Mouse (Mus musculus) stomach, embryonic 16.5 days (tissue): ENCODE results near the gene Mrps15. TPM values are rescaled to one million over a fixed set of nuclear protein-coding genes. Genes with fewer than 3 reads are reported as not detected.

ENCODE experiments used
- ATAC-seq: fragments of 200-750 bp; cut with Nextera tagmentation; 2 replicates; pipeline ENCODE4 v1.8.0; 2017; ENCODE audit warnings: moderate number of reproducible peaks, moderate TSS enrichment; ENCODE audit not compliant: insufficient read depth, low FRiP score
- H3K27ac ChIP-seq: fragments of 300-500 bp; sonication (generic); 2 replicates; pipeline ENCODE4 v1.5.1; 2014; ENCODE audit warnings: low read length
- H3K27me3 ChIP-seq: fragments of 300-500 bp; sonication (generic); 2 replicates; pipeline ENCODE4 v1.6.1; 2014; ENCODE audit warnings: low read length, control low read depth, mixed read lengths; ENCODE audit not compliant: control insufficient read depth, insufficient read depth
- H3K36me3 ChIP-seq: fragments of 300-500 bp; sonication (generic); 2 replicates; pipeline ENCODE4 v1.6.1; 2014; ENCODE audit warnings: low read length; ENCODE audit not compliant: control insufficient read depth, insufficient read depth
- H3K4me1 ChIP-seq: fragments of 300-500 bp; sonication (generic); 2 replicates; pipeline ENCODE4 v1.6.1; 2014; ENCODE audit warnings: low read length, control low read depth, mixed read lengths; ENCODE audit not compliant: control insufficient read depth, insufficient read depth
- H3K4me2 ChIP-seq: fragments of 300-500 bp; sonication (generic); 2 replicates; pipeline ENCODE4 v1.6.1; 2014; ENCODE audit warnings: low read depth, low read length, mixed read lengths
- H3K4me3 ChIP-seq: fragments of 300-500 bp; sonication (generic); replicated peaks from 2 replicates; pipeline ENCODE4 v1.5.1; 2014; ENCODE audit warnings: mild to moderate bottlenecking, low read length
- H3K9ac ChIP-seq: fragments of 300-500 bp; sonication (generic); 2 replicates; pipeline ENCODE4 v1.6.1; 2014; ENCODE audit warnings: low read length
- H3K9me3 ChIP-seq: fragments of 300-500 bp; sonication (generic); replicated peaks from 2 replicates; pipeline ENCODE4 v1.6.1; 2016; ENCODE audit warnings: low read length, control low read depth; ENCODE audit not compliant: control insufficient read depth
- WGBS: fragments of 180-500 bp; shearing (Covaris S2); extraction: QIAGEN DNeasy Blood & Tissue Kit; methylation state at CpG from one replicate; pipeline ENCODE4 v1.1.7; 2014; 5-methylcytosine and 5-hydroxymethylcytosine counted together
- polyA plus RNA-seq: library from polyadenylated mRNA; unstranded; fragments of >200 nt; fragmentation: Nextera tagmentation; extraction: Ambion mirVana; gene quantifications from 2 replicates; pipeline ENCODE4 v1.2.1, GENCODE M21; 2015

The Mrps15 gene
- polyA plus RNA-seq, 1 experiment from 2014 or later: 131 TPM

DNA sequence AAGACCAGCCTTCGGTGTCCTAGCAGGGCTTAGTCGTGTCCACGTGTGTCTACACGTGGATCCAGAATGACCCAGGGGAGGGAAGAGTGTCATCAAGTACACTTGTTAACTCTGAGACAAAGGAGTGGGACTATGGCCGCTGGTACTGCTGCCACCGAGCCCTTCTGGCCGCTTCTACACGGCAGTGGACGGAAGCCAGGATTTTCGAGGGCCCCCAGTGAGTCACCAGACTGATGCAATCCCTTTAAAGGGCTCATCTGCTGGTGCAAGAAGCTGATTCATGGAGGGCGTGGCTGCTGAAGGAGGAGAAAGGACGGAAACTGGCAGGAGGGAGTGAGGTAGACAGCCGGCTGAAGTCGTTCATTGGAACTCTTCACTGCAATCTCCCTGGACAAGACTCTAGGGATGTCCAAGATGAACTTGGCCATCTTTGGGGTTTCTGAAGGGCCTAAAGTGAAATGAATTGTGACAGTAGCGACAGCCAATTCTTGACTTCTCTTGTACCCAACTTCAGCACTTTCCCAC is 56.4 kb downstream of the Mrps15 start:
- H3K4me1 ChIP-seq: peaks cover 43% of the 10 kb centered on the region
- peaks cover 4% of the 10 kb centered on the region; the same call in 1 of the 2 replicates for H3K36me3 ChIP-seq
- ATAC-seq: peak; percentile 83
- H3K4me3 ChIP-seq: peak overlapping the region; percentile 82
- H3K9me3 ChIP-seq: no peaks in the 10 kb centered on the region
- peak overlapping the region; percentile 96 for H3K27ac ChIP-seq
- H3K27me3 ChIP-seq: no peaks in the 10 kb centered on the region
- WGBS: 2% methylated on average over 15 of the region's 15 CpGs
- peak overlapping the region; percentile 88 for H3K4me2 ChIP-seq
- peak overlapping the region; percentile 63 for H3K9ac ChIP-seq

DNA sequence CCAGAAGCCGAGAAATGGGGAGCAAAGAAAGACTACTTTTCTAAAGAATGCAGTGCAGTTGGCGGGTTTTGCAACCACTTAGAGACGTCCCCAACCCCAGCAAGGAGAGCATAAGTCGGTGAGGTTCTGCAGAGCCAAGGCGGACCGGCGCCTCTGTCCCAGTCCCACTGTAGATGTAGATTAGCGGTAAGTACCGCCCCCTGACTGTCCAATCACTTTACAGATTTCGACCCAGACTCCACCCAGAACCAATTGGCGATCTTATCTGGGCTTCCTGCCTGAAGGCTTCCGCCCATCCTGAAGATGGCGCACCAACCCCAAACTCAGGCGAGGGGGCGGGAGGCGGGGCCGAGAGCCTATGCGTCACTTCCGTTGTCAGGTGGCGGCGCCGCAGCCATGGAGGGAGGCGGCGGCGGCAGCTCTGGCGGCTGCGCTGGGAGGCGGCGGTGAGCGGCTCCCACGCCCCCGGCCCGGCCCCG is 56.9 kb downstream of the Mrps15 start, which contains the start of gene Stk40:
Gene Stk40 (plus strand): TSS at position 368 of the 479 bp plus-strand sequence.
- H3K9me3 ChIP-seq: no peaks in the 10 kb centered on the region

DNA sequence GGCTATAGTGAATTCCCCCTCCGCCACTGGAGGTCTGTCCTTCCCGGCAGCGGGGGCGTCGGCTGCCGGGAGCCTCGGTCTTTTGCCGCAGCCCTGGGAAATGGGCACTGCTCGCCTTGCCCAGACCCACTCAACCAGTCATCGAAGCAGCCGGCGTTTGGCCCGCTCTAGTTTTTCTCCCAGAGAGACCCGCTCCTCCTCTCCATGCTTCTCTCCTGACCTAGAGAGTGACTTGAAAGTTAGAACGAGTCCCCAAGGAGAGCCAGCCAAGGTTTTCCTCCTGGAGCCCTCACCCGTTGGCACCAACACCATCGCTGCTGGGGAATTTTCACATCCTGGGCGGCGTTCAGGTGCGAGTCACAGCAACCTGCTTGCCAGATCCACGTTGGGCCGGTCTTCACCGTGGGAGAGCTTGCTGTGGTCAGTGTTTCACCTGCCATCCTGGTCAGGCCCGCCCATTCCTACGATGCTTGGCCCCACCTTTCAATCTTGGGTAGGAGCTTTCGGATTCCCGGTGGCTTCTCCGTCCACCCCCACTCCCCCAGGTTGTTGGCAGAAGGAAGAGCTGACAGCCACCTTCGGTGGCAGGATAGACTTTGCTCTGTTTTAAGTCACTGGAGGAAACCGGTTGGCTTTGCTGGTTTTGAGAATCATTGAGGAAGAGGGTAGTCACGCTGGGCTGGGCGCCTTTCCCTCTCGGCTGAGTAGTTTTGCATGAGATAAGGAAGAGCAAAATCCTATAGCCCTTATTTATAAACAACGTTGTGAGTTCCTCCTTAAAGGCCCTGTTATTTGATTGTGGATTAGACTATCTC is 57.7 kb downstream of the Mrps15 start:
- Histone ChIP-seq H3K4me1 (peaks cover 45% of the 10 kb centered on the region), H3K9me3 (no peaks in the 10 kb centered on the region), H3K36me3 (no peaks in the 10 kb centered on the region), H3K4me2 (peak overlapping the region; percentile 85), H3K27me3 (no peaks in the 10 kb centered on the region), H3K27ac (peak overlapping the region; percentile 62), H3K9ac (peak overlapping the region; percentile 91), H3K4me3 (peak overlapping the region; percentile 82)
- ATAC-seq: peak; percentile 1; the same call in 1 of the 2 replicates
- WGBS: 2% methylated on average over 33 of the region's 34 CpGs

More for the DNA sequence above, 56.9 kb downstream of the Mrps15 start, which contains the start of gene Stk40:
- Histone ChIP-seq H3K27ac (peak within 1 kb of the TSS; percentile 96), H3K9ac (peak within 1 kb of the TSS; percentile 91), H3K4me3 (peak within 1 kb of the TSS; percentile 82), H3K4me1 (peaks cover 48% of the 10 kb centered on the region), H3K4me2 (peak within 1 kb of the TSS; percentile 88), H3K36me3 (no peaks in the 10 kb centered on the region), H3K27me3 (no peaks in the 10 kb centered on the region)
- peak; percentile 96 for ATAC-seq
- WGBS: under 1% methylated on average over 29 of the region's 34 CpGs

Other genes with a start within 250 kb of the Mrps15 start
- 1.3 and 2.1 TPM in 2 replicates for gene Csf3r, start 22.4 kb upstream of the Mrps15 start, polyA plus RNA-seq
- 10.1 and 12.5 TPM in 2 replicates for gene Oscp1, start 11.6 kb downstream of the Mrps15 start, polyA plus RNA-seq
- 49.4 and 52.4 TPM in 2 replicates for gene Lsm10, start 49.7 kb downstream of the Mrps15 start, polyA plus RNA-seq
- gene Stk40, start 57.0 kb downstream of the Mrps15 start, polyA plus RNA-seq: 28.4 and 29.6 TPM in 2 replicates
- 46.4 and 49.7 TPM in 2 replicates for gene Eva1b, start 100.8 kb downstream of the Mrps15 start, polyA plus RNA-seq
- 7.3 and 8.6 TPM in 2 replicates for gene Sh3d21, start 116.6 kb downstream of the Mrps15 start, polyA plus RNA-seq
- gene Thrap3, start 155.8 kb downstream of the Mrps15 start, polyA plus RNA-seq: 164 and 176 TPM in 2 replicates
- 14.4 and 20.0 TPM in 2 replicates for gene Map7d1, start 209.4 kb downstream of the Mrps15 start, polyA plus RNA-seq
- 97.2 and 103 TPM in 2 replicates for gene Trappc3, start 215.4 kb downstream of the Mrps15 start, polyA plus RNA-seq
- 7.6 and 11.1 TPM in 2 replicates for gene Col8a2, start 239.9 kb downstream of the Mrps15 start, polyA plus RNA-seq